Mouse (Mus musculus) layer of hippocampus, adult 18-20 months (tissue): ENCODE data around the gene Slc3a2. TPM values are rescaled to one million over a fixed set of nuclear protein-coding genes. Genes with fewer than 3 reads are reported as not detected.
A peak's percentile ranks its signal among the peaks of the same experiment; 100 is the strongest.

Source experiments
- DNase-seq, 2 experiments: peaks; one replicate each; pipeline ENCODE4 v3.0.0; 2022; ENCODE audit warnings: low spot score in 2 of 2
- total RNA-seq, 2 experiments: library from RNA; stranded (reverse); gene quantifications; 2 replicates each; pipeline ENCODE4 v1.2.3; 2021

Slc3a2 gene
- total RNA-seq, 2 experiments from 2014 or later: 145 to 153 TPM

DNA sequence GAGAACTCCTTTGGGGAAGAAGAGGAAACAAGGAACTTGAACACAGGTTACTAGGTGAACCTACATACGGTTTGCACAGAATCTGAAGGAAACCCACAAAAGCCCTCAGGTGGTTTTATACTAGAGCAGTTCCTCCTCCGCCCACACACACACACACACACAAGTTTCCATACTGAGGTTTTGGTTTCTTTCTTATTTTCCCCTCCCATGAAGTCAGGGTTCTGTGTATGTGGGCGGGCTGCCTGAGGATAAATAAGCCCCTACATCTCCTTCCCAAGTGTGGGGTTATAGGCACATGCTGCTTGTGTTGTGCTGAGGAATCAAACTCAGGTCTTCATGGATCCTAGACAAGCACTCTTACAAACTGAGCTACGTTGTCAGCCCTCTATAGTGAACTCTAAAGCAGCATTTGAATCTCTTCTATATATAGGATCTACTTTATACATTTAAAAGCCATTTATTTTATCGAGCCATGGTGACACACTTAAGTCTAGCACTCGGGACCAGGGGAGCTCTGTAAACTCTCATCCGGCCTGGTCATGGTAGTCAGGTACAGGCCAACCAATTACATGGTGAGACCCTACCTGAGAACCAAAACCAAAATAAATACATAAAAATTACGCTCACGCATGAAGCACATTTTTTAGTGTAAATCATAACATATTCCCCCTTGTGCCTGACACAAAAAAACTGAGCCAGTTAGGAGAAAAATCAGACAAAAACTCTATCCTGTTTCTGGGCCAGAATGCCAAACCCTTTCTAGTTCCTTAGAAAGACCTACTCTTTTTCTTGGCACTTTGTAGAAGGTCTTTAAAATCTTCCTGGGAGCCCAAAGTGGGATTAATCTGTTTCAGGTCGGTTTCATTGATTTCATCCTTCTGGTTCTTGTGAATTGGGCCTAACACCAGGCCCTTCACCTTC, 11.0 kb downstream of the Slc3a2 start:
- no peak for DNase-seq

DNA sequence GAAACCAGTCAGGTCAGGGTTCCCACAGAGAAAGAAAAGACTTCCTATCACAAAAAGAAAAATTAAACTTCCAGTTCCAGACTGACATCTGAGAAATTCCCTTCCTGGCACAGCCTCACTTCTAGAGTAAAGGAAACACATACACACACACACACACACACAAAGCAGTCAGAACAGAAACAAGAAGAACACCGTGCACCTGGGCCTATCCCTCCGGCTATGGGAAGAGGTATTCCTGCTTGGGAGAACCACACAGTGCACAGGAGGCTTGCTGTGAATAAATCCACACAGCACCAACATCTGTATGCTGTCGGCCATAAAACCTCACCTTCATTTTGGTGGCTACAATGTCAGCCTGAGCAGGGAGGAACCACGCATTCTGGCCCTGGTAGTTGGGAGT, 11.7 kb downstream of the Slc3a2 start:
- DNase-seq: no peak

DNA sequence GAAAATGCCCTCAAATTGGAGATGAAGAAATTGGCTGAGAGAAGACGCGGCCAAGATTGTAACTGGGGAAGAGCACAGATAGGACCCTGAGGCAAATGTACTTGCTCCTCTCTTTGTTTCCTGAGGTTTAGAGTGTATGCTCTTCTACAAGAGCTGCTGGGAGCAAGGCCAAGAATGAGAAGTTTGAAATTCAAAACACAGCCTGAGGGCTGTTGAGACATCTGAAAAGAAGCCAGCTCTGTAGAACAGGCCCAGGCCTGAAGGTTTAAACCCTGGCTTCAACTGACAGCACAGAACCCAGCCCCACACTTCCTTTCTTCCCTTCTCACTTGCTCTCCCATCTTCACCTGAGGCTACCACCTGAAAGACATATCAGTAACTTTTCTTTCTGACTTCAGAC, 13.1 kb downstream of the Slc3a2 start:
- DNase-seq: peak in 1 of 2 experiments; percentile 37

DNA sequence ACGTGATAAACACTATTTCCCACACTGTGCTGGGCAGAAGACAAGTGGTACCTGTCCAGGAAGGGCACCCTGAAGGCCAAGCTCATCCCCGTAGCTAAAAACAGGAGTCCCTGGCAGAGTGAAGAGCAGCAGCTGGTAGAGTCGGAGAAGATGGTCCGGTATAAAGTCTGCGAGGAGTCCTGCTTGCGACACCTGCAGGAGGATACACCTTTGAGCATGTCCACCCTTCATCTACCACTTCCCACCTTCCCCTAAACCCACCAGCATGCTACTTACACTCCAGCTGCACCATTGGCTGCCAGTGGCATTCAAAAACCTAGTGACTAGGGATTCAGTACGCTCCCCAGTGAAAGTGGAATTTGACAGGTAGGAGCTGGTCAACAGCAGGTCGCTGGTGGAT, 14.2 kb downstream of the Slc3a2 start:
- DNase-seq: no peak

DNA sequence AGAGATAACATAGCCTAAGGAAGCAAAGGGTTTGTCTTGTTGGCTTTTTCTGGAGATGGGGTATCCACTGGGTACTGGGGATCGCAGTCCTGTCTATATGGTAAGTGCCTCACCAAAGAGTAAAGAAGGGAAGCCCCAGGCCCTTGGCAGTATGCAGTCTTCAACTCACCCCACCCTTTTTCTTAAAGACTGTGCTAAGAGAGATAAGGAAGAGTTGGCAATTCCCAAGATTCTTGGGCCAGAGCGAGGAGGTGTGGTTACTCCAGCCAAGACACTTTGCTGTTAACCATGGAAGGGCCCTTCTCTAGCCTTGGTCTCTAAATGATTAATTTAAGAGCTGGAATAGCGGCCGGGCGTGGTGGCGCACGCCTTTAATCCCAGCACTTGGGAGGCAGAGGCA, 16.2 kb downstream of the Slc3a2 start:
- no peak for DNase-seq

DNA sequence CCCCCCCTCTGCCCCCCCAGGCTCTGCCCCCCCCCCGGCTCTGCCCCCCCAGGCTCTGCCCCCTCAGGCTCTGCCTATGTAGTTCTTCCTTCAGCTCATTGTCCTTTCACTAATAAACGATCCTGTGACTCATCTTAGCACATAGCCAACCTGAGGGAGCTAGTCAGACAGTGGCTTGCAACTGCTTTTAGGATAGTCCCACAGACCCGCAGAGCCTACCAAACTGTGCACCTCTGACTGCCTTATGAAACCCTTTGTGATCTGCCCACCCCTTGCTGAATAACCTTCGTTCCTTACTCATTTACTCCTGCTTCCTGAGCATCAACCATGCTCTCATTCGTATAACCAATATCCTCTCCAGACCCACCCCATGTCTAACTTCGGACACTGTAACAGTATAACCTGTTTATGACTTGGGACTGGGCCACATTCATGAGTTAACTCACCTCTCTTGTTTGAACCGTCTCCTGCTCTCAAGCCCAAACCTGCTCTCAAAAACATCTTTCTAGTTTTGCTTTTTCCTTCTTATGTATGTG, 17.0 kb downstream of the Slc3a2 start:
- no peak for DNase-seq

DNA sequence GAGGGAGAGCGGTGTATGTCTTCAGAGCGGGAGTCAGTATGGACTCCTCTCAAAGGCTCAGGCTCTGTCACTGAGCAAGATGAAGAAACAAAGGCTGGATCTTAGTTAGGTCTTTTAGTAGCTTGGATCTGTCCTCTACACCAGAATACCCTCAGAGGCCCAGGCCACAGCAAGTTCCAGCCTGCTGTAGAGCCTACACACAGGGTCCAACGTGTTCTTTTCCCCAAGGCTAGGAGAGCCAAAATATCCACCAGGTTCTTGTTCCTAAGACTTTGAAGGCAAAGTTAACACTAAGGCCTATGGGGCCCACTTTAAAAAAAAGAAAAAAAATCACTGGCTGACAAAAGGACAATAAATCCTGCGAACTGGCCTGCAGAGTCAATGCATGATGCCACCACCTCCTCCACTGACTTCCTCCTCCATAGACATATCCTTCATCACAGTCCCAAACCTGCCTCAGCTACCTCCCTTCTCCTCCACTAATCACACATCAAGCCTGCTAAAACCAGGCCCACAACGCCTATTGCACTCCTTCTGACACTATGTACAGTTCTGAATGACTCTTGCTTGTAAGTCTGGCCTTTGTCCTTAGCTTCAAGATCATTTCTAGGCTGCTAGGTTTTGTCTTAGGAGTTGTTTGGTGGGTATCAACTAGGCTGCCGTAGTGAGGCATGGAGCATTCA, 18.0 kb downstream of the Slc3a2 start:
- DNase-seq: no peak

DNA sequence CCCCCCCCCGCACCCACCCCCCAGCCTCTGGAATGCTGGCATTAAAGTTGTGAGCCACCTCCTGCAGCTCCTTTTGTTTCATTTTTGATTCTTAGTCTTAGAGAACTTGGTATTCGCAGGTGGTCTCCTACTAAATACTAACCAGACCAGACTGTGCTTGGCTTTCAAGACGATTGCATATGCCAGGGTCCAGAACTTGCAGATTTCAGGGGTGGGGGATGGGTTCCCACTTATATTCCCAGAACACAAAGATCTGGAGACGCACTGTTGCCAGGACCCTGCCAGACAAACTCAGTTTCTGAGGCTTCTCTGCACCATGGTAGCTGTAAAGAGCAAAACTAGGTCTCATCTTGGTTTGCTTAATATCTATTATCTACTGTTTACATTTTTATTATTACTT, 19.6 kb downstream of the Slc3a2 start:
- DNase-seq: no peak

DNA sequence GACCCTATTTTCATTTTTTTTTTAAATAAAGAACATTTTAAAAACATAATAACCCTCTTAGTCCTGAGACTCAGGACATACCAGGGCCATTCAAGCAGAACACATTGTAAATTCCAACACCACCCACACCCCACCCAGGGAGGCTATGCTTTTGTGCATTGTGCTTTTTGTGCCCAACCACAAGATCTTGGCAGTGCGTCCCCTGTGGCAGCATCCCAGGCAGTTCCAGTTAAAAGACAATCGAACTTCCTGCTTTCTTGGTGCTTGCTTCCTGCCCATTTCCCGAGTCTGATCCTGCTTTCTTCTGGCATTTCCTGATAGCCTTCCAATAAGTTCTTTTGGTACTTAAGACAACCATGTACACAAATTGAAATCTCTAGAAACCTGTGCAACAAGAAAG, 20.7 kb downstream of the Slc3a2 start:
- peak in 1 of 2 experiments; percentile 63 for DNase-seq

DNA sequence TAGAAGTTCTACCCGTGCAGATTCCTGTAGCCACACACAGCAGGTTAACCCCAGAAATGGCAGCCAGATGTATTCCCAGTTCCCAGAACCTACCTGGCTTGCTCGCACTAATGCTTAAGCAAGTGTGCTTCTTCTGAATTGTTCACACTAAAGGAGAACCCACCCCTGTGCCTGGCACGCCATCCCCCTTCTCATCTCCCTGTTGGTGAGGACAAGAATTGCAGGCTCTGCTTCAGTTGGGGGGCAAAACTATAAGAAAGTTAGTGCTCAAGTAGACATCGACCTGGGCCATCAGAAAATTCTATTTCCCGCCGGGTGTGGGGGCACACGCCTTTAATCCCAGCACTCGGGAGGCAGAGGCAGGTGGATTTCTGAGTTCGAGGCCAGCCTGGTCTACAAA, 23.5 kb downstream of the Slc3a2 start:
- no peak for DNase-seq

DNA sequence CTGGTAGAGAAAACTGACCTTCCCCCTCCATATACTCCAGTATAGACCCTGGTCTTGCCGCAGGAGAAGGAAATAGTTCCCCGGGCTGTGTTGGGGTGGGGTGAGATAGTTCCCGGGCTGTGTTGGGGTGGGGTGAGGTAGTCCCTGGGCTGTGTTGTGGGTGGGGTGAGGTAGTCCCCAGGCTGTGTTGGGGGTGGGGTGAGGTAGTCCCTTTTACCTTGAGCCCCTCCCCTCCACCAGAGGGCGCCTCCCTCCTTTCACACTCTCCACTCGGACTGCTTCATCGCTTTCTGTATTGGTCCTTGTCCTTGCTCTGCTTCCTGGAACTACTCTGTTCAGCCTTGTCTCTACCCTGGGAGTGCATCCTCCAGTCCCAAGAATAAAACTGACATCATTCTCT, 27.8 kb downstream of the Slc3a2 start:
- DNase-seq: no peak

DNA sequence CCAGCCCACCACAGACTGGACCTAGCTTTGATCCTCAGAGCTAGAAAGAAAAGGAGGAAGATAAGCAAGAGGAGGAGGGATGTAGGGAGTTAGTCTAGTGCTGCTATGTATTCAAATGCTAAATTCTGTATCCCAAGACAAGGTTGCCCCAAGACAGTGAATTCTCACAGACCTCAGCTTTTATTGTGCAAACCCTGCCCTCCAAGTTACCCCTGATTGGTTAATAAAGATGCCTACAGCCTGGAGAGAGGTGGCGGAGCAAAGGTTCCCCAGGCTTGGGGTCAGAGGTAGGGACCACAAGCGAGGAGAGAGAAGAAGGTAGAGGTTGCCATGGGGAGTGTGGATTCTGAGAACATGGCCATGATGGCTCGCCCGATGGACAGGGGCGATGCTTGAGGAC, 30.4 kb downstream of the Slc3a2 start:
- DNase-seq: no peak

DNA sequence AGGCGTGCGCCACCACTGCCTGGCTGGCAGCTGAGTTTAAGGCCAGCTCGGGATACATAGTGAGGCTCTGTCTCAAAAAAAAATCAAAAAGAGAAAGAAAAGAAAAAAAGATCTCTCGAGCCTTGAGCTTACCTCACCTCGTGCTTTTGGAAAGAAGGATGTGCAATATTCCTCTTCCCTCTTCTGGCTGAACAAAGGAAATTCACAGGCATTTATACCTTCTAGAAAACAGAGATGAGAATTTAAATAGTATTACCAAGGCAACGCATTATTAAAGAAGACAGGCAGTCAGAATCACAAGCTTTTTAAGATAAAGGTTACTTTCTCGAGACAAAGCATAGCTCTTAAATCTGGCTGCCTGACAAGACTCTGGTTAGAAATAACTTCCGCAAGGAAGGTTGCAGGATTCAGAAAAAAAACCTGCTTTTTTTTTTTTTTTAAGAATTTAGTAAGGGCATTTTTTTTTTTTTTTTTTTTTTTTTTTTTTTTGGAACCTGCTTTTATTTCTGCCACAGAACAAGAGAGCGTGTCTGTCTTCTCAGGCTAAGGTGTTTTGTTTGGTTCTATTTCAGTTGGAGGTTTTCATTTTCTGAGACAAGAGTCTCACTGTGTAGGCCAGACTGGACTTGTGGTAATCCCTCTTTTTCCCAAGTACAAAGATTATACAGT, 31.2 kb downstream of the Slc3a2 start:
- no peak for DNase-seq

DNA sequence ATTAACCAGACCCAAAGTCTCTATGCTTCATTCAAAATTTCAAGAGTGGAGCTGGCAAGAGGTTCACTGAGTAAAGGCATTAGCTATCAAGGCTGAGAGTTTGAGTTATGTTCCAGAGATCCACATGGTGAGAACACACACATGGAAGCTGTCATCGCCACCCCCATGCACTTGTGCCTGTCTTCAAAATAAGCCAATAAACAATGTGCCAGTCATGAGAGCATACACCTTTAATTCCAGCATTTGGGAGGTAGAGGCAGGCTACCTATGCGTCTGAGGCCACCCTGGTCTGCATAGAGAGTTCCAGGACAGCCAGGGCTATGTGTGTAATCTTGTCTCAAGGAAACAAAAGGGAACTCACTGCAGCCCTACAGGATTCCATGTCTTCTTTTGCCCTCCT, 39.5 kb downstream of the Slc3a2 start:
- peak in 1 of 2 experiments; percentile 65 for DNase-seq

DNA sequence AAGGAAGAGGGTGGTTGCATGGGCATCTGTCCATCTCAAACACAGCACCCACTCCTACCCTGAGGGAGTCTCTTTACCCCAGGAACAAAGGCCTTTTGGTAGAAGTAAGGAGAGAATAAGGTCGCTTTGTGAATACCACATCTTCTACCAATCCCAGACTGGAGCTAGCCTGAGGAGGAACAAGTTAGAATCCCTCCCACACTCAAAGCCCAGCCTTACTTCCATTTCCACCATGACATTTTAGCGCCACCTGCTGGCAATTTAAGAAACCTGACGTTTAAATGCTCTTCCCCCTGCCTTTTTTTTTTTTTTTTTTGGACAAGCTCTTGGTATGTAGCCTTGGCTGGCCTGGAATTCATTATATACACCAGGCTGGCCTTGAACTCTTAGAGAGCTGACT, 40.2 kb downstream of the Slc3a2 start:
- peak; percentile 72 to 85 for DNase-seq

DNA sequence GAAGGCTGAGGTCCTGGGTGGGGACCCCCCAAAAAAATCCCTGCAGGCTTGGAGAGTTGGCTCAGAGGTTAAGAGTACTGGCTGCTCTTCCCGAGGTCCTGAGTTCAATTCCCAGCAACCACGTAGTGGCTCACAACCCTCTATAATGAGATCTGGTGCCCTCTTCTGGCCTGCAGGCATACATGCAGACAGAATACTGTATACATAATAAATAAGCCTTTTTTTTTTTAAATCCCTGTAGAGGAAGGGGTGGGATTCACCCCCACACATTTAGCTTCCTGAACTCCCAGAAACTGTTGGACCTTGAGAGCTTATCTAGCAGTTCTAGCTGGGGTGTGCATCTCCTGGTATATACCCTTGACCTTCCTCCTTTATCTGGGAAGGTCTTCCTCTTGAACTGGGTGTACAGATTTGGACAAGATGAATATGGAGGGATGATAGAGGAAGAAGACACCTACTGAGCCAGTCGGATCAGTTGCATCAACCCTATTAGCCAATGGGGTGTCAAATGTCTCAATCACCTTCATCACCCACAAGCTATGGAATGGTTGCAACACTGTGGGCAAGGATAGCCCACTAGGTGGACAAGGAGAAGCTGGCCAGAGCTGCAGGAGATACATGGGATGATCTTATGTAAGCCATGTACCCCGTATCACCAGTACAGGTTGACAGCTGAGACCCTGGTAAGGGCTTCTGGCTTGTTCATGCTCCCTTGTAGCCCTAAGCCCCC, 41.4 kb downstream of the Slc3a2 start:
- no peak for DNase-seq

DNA sequence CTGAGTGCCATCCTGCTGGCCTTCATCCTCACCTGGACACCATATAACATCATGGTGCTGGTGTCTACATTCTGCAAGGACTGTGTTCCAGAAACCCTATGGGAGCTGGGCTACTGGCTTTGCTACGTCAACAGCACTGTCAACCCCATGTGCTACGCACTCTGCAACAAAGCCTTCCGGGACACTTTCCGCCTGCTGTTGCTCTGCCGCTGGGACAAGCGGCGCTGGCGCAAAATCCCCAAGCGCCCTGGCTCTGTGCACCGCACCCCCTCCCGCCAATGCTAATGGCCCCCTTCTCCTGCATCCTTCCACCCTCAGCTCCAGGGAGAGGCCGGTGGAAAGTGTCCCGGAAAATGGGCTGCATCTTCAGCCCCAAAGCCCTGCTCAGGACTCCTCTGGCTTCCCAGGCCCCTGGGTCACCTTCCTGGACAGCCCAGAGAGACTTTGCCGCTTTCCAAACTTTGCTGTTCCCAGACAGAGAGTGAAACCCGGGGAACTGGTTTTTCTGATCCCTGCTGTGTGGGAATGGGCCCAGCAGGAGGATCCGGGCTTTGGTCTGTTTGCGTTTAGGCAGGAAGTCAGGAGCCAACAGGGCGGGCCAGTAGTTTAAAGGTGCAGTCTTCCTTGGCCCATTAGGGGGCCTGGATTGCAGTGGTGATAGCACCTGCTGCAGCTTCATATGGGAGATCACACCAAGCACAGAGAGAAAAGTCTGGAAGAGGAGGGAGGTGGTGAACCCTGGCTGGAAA, 44.0 kb downstream of the Slc3a2 start:
- no peak for DNase-seq

DNA sequence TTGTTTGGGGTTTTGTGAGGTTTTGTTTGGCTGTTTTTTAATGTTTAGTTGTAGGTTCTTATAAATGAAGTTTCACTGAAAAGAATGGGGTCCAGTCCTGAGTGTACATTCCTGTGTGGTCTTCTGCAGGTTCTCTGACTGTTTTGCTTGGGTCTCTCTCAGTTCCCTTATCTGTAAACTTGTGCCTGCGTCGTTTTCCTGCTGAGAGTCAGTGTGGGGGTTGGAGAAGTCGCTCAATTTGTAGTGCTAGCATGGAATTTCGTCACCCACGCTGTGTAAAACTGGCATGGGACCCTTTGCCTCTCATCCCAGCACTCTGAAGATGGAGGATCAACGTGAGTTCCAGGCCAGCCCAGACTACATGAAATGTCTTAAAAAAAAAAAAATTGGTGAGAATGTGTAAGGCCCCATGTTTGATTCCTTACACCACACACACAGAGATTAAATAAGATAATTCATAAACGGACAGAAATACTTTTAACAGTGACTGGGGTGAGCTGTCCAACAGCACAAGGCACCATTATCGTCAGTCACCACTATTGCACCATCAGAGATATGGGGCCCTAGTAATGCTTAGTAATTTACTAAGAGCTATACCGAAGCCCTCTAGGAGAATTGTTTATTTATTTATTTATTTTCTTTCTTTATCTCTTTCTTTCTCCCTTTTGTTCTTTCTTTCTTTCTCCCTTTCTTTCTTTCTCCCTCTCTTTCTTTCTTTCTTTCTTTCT, 49.7 kb downstream of the Slc3a2 start:
- no peak for DNase-seq

DNA sequence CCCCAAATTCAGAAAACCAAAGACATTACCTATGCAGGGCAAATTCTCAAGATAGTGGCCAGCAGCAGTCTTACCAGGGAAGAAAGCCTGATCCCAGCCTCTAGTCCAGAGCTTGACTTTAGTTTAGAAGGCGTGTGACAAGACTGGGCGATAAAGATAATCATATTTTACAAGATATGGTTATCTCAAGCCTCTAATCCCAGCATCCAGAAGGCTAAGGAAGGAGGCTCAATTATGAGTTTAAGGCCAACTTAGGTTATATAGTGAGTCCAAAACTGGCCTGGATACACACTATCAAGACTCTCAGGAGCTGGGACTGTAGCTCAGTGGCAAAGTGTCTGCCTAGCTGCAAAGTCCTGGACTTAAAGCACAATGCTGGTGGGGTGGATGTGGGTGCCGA, 50.3 kb downstream of the Slc3a2 start:
- no peak for DNase-seq

DNA sequence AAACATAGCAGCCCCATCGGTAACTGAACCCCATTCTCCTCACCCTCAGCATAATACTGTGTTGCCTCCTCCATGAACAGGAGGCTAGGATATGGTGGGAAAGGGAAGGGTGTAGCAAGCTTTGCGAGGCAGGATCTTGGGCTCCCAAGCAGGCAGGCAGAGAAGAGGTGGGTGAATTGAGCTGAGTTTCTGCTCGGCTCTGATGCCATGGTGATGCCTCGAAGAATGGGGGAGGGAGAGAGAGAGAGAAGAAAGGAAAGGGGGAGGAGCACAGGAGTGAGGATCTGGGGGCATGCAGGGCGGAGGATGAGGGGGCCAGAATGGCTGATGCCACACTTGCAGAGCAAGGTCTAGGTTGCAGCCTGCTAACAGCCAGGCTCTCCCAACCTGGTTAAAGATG, 57.4 kb downstream of the Slc3a2 start:
- peak in 1 of 2 experiments; percentile 67 for DNase-seq
